Mouse (Mus musculus) embryonic facial prominence, embryonic 15.5 days (tissue): Measurements from ENCODE around the gene Gm49396. TPM values are rescaled to one million over a fixed set of nuclear protein-coding genes. Genes with fewer than 3 reads are reported as not detected.

Source experiments
- ATAC-seq: fragments of 200-750 bp; cut with Nextera tagmentation; 2 replicates; pipeline ENCODE4 v1.8.0; 2017; ENCODE audit warnings: low read depth, moderate TSS enrichment; ENCODE audit not compliant: insufficient number of reproducible peaks, low FRiP score, low TSS enrichment
- H3K27ac ChIP-seq: fragments of 300-500 bp; sonication (generic); replicated peaks from 2 replicates; pipeline ENCODE4 v1.5.1; 2015; ENCODE audit warnings: mild to moderate bottlenecking, inconsistent platforms
- H3K27me3 ChIP-seq: fragments of 300-500 bp; sonication (generic); 2 replicates; pipeline ENCODE4 v1.6.1; 2015; ENCODE audit warnings: inconsistent platforms
- H3K36me3 ChIP-seq: fragments of 300-500 bp; sonication (generic); 2 replicates; pipeline ENCODE4 v1.6.1; 2015; ENCODE audit warnings: mild to moderate bottlenecking, inconsistent platforms
- H3K4me1 ChIP-seq: fragments of 300-500 bp; sonication (generic); 2 replicates; pipeline ENCODE4 v1.6.1; 2015; ENCODE audit warnings: inconsistent platforms
- H3K4me2 ChIP-seq: fragments of 300-500 bp; sonication (generic); replicated peaks from 2 replicates; pipeline ENCODE4 v1.6.1; 2015; ENCODE audit warnings: mild to moderate bottlenecking, inconsistent platforms
- H3K4me3 ChIP-seq: fragments of 300-500 bp; sonication (generic); replicated peaks from 2 replicates; pipeline ENCODE4 v1.5.1; 2015; ENCODE audit warnings: mild to moderate bottlenecking, inconsistent platforms
- H3K9ac ChIP-seq: fragments of 300-500 bp; sonication (generic); 2 replicates; pipeline ENCODE4 v1.6.1; 2015; ENCODE audit warnings: inconsistent platforms
- H3K9me3 ChIP-seq: fragments of 300-500 bp; sonication (generic); replicated peaks from 2 replicates; pipeline ENCODE4 v1.6.1; 2016; ENCODE audit warnings: inconsistent platforms
- WGBS: fragments of 180-500 bp; shearing (Covaris S2); methylation state at CpG from one replicate; pipeline ENCODE4 v1.1.7; 2015; 5-methylcytosine and 5-hydroxymethylcytosine counted together
- polyA plus RNA-seq: library from polyadenylated mRNA; unstranded; fragments of >200 nt; fragmentation: Nextera tagmentation; extraction: Ambion mirVana; gene quantifications from 2 replicates; pipeline ENCODE4 v1.2.1, GENCODE M21; 2015

Gene Gm49396
- polyA plus RNA-seq = 11.0 and 15.0 TPM in 2 replicates

DNA sequence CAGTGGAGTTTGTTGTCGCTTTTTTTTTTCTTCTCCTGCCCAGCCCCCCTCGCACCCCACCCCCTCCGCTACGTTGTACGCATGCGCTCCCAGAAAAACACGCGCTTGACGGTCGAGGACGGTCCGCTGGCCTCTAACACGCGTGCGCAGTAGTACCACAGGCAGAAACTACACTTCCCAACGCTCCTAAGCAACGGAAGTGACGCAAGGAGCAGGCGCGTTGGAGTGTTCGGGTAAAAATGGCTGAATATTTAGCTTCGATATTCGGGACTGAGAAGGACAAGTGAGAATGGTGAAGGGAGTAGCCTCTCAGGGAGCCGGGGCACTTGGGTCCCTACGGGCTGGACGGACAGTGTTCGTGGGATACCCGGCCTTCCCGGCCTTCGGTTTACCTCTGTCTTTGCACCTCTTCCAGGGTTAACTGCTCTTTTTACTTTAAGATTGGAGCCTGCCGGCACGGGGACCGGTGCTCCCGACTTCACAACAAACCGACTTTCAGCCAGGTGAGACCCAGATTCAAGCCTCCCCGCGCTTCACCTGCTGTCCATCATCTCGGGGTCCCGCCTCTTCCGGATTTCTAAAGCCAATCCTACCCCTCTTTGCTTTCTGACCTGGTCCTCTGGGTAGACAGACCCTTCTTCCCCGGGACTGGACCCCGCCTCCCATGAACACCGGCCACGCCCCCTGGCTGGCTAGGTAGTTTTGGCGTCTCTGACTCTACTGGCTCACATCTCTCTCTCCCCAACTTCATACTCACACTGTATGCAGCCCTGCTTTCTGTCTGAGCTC, at the start of gene Gm49396, which contains the start of the genes U2af1l4 and Psenen:
Gene Gm49396, plus strand, starts transcription at position 228 of the 789 bp plus-strand sequence.
Gene U2af1l4, plus strand, starts transcription at position 185 of the 789 bp plus-strand sequence.
Gene Psenen, minus strand, starts transcription at position 511 of the 789 bp plus-strand sequence.
- WGBS = under 1% methylated on average over 45 of the region's 45 CpGs
- Histone ChIP-seq H3K4me3 (peak within 1 kb of the TSS; percentile 94), H3K4me1 (peaks cover 28% of the 10 kb centered on the region), H3K9me3 (no peaks in the 10 kb centered on the region), H3K27ac (peak within 1 kb of the TSS; percentile 98), H3K27me3 (no peaks in the 10 kb centered on the region), H3K9ac (peak within 1 kb of the TSS; percentile 86), H3K4me2 (peak within 1 kb of the TSS; percentile 81), H3K36me3 (peaks cover 19% of the 10 kb centered on the region)
- ATAC-seq = peak; percentile 90

DNA sequence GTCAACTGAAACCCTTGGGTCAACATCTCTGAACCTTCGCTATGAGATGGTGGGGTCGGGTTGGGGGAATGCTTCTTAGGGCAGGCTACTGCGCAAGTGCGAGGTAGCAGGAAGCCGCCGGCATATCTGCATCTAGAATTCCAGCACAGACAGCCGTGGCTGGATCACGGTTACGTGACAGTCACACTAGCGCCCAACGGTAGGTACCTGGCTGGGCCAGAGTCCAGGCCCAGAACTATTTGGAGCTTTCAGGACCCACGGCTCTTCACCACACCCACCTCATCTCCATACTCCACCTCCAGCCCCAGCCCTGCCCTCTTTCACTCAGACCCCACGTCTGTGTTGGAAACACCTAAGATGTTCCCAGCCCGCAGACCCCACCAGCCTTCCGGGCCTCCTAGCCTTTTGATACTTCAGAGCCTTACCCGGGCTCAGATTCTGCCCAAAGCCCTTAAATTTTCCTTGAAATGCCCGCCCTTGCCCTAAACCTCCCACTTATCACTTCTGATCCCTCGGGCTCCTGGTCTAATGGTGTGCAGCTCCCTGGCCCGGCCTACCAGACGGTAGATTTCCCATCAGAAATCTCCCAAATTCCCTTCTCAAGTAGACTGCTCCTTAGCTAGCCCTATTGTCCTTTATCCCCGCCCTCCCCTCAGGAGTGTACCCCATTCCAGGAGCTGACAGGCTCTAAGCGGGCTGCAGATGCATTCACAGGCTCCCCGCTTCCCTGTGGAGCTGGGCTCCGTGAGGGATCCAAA, 48.0 kb upstream of the Gm49396 start:
- H3K27me3 ChIP-seq = no peaks in the 10 kb centered on the region
- no peaks in the 10 kb centered on the region for H3K36me3 ChIP-seq

DNA sequence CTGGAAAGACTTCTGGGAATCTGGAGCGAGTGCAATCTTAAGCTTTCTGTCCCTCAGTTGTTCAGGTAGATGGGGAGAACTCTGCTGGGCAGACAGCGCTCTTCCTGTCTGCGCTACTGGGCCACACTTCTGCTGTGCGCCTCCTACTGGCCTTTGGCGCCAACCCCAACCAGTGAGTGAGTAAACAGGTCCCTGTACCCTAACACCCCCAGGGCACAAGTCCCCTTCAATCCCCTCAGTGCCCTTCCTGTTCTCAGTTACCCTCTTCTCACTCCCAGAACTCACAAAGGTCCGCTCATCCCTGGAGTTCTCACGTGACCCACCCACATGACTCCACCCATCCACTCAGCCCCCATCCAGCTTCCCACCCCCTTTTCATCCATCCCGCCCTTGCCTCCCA, 44.8 kb upstream of the Gm49396 start:
- no peaks in the 10 kb centered on the region for H3K9me3 ChIP-seq
- H3K4me2 ChIP-seq = no peak overlapping the region
- 36% methylated on average over 8 of the region's 8 CpGs for WGBS
- no peaks in the 10 kb centered on the region for H3K27me3 ChIP-seq
- H3K27ac ChIP-seq = no peak overlapping the region
- H3K36me3 ChIP-seq = peaks cover 7% of the 10 kb centered on the region; the same call in 1 of the 2 replicates
- H3K9ac ChIP-seq = no peak overlapping the region
- no peak overlapping the region for H3K4me3 ChIP-seq
- no peaks in the 10 kb centered on the region for H3K4me1 ChIP-seq
- ATAC-seq = no peak

More for the DNA sequence above, 48.0 kb upstream of the Gm49396 start:
- 58% methylated on average over 24 of the region's 24 CpGs for WGBS
- Histone ChIP-seq H3K4me3 (no peak overlapping the region), H3K27ac (no peak overlapping the region), H3K4me2 (no peak overlapping the region), H3K9me3 (no peaks in the 10 kb centered on the region), H3K4me1 (no peaks in the 10 kb centered on the region), H3K9ac (no peak overlapping the region)
- ATAC-seq = no peak

DNA sequence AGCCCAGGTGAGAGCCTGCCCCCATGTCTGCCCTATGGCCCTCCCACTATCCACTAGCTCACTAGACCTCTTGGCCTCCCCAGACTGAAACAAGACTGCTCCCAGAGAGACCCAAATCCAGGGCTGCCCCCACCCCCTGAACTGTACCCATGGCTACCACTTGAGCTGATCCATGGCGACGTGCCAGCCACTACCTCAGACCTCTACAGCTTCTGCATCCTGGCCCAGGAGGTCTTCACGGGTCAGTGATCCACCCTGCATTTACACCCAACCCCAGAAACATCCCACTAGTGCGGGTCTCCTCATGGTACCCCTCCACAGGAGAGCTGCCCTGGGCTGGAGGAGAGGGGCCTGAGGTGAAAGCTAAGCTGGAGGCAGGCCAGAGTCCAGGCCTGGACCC, 42.7 kb upstream of the Gm49396 start:
- Histone ChIP-seq H3K9me3 (no peaks in the 10 kb centered on the region), H3K4me2 (no peak overlapping the region), H3K9ac (no peak overlapping the region), H3K4me3 (no peak overlapping the region), H3K27ac (no peak overlapping the region), H3K4me1 (no peaks in the 10 kb centered on the region), H3K27me3 (no peaks in the 10 kb centered on the region), H3K36me3 (peaks cover 19% of the 10 kb centered on the region; the same call in 1 of the 2 replicates)
- WGBS = 76% methylated on average over 4 of the region's 4 CpGs
- no peak for ATAC-seq

DNA sequence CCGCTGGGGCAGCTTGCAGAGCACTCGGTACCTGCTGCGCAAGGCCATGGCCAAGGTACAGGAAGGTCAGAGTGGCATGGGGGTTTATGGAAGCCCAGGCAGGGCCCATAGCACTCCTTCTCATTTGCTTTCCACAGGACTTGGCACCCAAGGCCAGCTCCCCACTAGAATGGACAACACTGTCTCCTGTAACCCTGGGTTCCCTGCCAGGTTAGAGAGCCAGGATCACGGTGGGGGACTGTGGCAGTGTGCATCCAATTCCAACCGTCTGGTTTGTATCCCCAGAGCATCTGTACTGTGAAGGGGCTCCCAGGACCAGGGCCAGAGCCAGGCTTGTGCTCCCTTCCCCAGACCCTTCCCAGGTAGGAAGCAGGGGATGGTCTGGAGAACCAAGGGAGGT, 42.3 kb upstream of the Gm49396 start:
- no peak overlapping the region for H3K27ac ChIP-seq
- H3K27me3 ChIP-seq = no peaks in the 10 kb centered on the region
- H3K36me3 ChIP-seq = peaks cover 19% of the 10 kb centered on the region; the same call in 1 of the 2 replicates
- no peak for ATAC-seq
- no peak overlapping the region for H3K9ac ChIP-seq
- H3K4me2 ChIP-seq = no peak overlapping the region
- 65% methylated on average over 5 of the region's 5 CpGs for WGBS
- no peak overlapping the region for H3K4me3 ChIP-seq
- peaks cover 3% of the 10 kb centered on the region for H3K4me1 ChIP-seq
- no peaks in the 10 kb centered on the region for H3K9me3 ChIP-seq

DNA sequence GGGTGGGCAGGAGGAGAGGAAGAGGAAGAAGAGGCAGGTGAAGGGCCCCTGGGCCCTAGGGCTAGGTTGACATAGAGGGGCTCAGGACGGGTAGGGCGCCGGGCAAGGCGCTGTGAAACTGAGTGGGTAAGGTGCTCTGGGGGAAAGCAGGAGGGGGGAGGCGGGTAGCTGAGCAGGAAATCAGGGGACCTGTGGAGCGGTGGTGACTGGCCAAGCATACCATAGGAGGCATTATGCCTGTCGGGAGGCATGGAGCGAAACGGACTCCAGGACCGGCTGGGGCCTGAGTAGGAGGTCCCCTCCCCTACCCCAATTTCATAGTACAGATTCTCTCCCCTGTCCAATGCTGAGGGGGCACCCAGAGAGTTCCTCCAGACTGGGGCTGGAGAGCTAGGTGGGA, 40.3 kb upstream of the Gm49396 start:
- Histone ChIP-seq H3K9me3 (no peaks in the 10 kb centered on the region), H3K36me3 (peaks cover 26% of the 10 kb centered on the region), H3K4me3 (no peak overlapping the region), H3K27me3 (no peaks in the 10 kb centered on the region), H3K27ac (no peak overlapping the region), H3K4me1 (peaks cover 15% of the 10 kb centered on the region), H3K4me2 (no peak overlapping the region), H3K9ac (no peak overlapping the region)
- no peak for ATAC-seq
- WGBS = 79% methylated on average over 10 of the region's 10 CpGs

DNA sequence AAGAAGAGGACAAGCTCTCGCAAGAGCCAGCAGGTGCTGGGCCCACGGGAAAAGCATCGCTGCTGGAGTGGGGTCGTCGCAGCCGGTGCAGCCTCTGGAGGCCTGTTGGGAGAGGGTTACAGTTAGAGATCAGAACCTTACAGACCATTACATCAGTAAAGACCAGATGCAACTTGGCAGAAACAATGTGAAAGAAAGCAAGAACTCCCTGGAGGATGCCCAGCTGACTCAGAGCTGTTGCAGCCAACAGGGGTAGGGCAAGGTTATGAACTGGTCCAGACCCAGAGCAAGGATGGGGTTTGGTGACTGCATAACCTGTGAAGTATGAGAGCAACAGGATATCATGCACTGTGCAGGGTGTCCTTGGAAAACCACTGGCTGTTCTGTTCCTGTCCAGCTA, 38.7 kb upstream of the Gm49396 start:
- Histone ChIP-seq H3K27me3 (no peaks in the 10 kb centered on the region), H3K36me3 (peaks cover 42% of the 10 kb centered on the region), H3K4me2 (no peak overlapping the region), H3K9me3 (no peaks in the 10 kb centered on the region), H3K9ac (no peak overlapping the region), H3K27ac (no peak overlapping the region), H3K4me1 (peaks cover 15% of the 10 kb centered on the region), H3K4me3 (no peak overlapping the region)
- no peak for ATAC-seq
- 75% methylated on average over 6 of the region's 6 CpGs for WGBS

DNA sequence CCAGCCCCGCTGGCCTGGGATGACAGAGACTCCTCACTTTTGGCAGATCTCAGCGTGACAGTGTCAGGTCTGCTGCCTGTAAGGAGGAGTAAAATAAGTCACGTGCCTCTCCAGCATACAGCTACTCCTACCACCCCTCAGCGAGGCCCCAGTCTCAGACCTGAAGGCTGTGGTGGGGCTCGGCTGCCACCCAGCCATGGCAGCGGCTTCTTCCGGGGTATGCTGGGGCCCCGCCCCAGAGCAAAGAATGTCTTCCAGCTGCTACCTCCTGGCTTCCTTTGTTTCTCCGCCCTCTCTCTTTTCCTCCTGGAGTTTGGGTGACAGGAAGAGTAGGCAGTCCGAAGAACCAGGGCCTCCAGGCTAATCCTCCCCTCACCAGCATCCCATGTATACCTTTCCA, 37.2 kb upstream of the Gm49396 start:
- peaks cover 54% of the 10 kb centered on the region for H3K36me3 ChIP-seq
- peak overlapping the region; percentile 48 for H3K4me2 ChIP-seq
- ATAC-seq = peak; percentile 44; the same call in 1 of the 2 replicates
- 13% methylated on average over 10 of the region's 10 CpGs for WGBS
- H3K4me3 ChIP-seq = peak overlapping the region; percentile 26
- H3K27me3 ChIP-seq = no peaks in the 10 kb centered on the region
- 0 out of 2 replicates have a peak overlapping the region, but pooled peaks have one; percentile 31 for H3K9ac ChIP-seq
- no peaks in the 10 kb centered on the region for H3K9me3 ChIP-seq
- H3K4me1 ChIP-seq = peaks cover 15% of the 10 kb centered on the region
- H3K27ac ChIP-seq = peak overlapping the region; percentile 79

DNA sequence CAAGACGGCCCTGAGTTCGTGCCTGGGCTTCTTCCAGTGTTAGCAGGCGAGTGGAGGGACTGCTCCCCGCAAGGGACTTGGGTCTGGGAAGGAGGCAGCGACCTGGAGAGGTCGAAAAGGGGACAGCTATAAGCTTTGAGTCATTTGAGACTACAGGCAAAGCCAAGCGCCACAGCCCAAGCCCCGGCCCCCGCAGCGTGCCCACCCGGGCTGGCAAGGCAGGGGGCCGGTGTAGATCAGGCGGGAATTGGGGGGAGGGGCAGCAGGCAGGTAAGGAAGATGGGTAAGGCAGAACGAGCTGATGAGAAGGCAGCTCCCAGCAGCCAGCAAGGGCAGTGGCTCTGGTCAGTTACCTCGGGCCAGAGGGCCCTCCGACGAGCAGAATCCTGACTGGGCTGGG, 36.7 kb upstream of the Gm49396 start:
- no peaks in the 10 kb centered on the region for H3K9me3 ChIP-seq
- ATAC-seq = no peak
- peak overlapping the region; percentile 48 for H3K4me2 ChIP-seq
- H3K27me3 ChIP-seq = no peaks in the 10 kb centered on the region
- peaks cover 15% of the 10 kb centered on the region for H3K4me1 ChIP-seq
- H3K9ac ChIP-seq = peak overlapping the region; percentile 31; the same call in 1 of the 2 replicates
- peak overlapping the region; percentile 79 for H3K27ac ChIP-seq
- 14% methylated on average over 17 of the region's 17 CpGs for WGBS
- H3K4me3 ChIP-seq = peak overlapping the region; percentile 26
- H3K36me3 ChIP-seq = peaks cover 56% of the 10 kb centered on the region

DNA sequence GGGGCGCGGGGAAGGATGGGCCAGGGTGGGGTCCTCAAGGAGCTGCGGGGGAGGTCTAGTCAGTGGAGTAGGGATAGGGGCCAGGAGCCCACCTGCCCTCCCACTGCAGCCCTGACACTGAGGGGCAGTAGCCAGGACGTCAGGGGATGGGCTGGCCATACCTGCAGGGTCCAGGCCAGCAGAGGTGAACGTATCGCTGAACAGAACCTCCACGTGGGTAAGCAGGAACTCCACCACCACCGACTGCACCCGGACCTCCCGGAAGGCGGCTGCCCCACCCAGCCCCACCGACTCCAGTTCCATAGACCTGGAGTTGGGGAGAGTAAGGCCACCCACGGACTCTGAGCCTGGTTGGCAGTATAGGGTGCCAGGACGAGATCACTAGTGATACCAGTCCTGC, 36.2 kb upstream of the Gm49396 start:
- ATAC-seq = no peak
- H3K4me2 ChIP-seq = peak overlapping the region; percentile 48
- no peak overlapping the region for H3K9ac ChIP-seq

DNA sequence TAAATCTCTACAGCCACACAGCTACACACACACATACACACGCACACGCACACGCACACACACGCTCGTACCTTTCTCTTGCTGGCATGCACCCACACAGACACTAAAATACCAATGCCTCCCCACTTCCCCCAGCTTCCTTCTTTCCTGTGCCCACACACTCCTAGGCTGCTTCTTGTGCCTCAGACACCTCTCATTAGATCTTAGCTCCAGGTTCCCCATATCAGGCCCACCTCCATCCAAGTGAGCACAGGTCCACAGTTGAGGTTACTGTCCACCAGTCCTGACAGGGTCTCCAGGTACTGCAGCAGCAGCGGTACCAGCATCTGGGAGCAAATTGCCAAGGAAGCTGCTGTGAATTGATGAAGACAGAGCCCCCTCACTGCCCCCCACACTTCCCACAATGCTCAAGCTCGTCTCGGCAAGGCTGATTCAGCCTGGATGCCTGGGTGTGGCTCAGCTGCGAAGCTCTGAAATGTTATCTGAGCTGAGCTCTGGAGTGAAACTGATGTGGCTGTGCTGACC, 31.8 kb upstream of the Gm49396 start:
- Histone ChIP-seq H3K36me3 (peaks cover 47% of the 10 kb centered on the region), H3K9me3 (no peaks in the 10 kb centered on the region), H3K9ac (no peak overlapping the region), H3K4me2 (no peak overlapping the region), H3K27me3 (no peaks in the 10 kb centered on the region), H3K4me1 (peaks cover 34% of the 10 kb centered on the region), H3K4me3 (no peak overlapping the region), H3K27ac (no peak overlapping the region)
- 67% methylated on average over 9 of the region's 9 CpGs for WGBS
- no peak for ATAC-seq

More for the DNA sequence above, 36.2 kb upstream of the Gm49396 start:
- H3K4me1 ChIP-seq = peaks cover 15% of the 10 kb centered on the region
- H3K9me3 ChIP-seq = no peaks in the 10 kb centered on the region
- peak overlapping the region; percentile 79 for H3K27ac ChIP-seq
- H3K4me3 ChIP-seq = peak overlapping the region; percentile 26; the same call in 1 of the 2 replicates
- no peaks in the 10 kb centered on the region for H3K27me3 ChIP-seq
- H3K36me3 ChIP-seq = peaks cover 62% of the 10 kb centered on the region
- WGBS = 66% methylated on average over 14 of the region's 14 CpGs
